Mouse (Mus musculus): ENCODE results near the gene Mpzl1. TPM values are rescaled to one million over a fixed set of nuclear protein-coding genes. Genes with fewer than 3 reads are reported as not detected.
A peak's percentile ranks its signal among the peaks of the same experiment; 100 is the strongest.

Gene Mpzl1
- polyA plus RNA-seq, 1 experiment from 2014 or later = 140 TPM

DNA sequence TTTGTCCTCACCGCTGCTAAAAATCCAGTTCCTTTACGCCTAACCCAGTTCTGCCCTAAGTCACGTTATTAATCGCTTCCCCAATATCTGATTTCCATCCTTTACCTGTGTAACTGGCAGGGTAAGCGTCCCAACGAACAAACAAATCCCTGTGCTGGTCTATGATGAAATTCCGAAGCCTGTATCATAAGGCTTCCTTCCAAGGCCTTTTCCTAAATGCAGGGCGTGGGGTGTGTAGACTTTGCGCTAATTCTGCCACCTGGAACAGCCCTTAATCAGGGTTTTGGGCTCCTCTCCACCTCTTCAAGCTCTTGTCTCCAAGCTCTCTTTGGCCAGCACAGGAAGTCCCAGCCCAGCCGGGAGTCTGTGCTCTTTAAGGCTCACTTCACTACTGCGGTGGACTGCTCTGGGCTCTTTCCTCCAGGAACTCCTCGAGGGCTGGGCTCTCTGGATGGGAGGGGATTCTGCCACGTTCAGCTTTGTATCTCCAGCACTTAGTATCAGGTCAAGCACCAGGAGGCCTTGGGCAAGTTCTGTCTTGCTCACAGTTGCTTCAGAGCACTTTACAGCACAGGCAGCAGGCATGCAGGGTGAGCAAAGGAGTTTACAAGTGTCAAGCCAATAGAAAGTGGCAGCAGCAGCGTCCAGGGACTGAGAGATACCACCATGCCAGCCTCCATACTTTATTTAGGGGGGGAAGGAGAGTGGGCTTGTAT is 48.8 kb downstream of the Mpzl1 start:
- no peak overlapping the region for H3K9ac ChIP-seq
- whole genome bisulfite sequencing = 70% methylated on average over 14 of the region's 14 CpGs
- H3K9me3 ChIP-seq (replicated peaks) = no peaks in the 10 kb centered on the region
- no peak overlapping the region for H3K27ac ChIP-seq
- no peak overlapping the region for H3K4me2 ChIP-seq (replicated peaks)
- H3K27me3 ChIP-seq = no peaks in the 10 kb centered on the region
- peaks cover 4% of the 10 kb centered on the region for H3K4me1 ChIP-seq
- peaks cover 2% of the 10 kb centered on the region for H3K36me3 ChIP-seq
- no peak overlapping the region for H3K4me3 ChIP-seq
- no peak for ATAC-seq (ENCODE audit: low FRiP score)

- Histone ChIP-seq H3K9me3 (replicated peaks) (no peaks in the 10 kb centered on the region), H3K4me2 (replicated peaks) (no peak overlapping the region), H3K27me3 (no peaks in the 10 kb centered on the region), H3K36me3 (no peaks in the 10 kb centered on the region), H3K9ac (no peak overlapping the region), H3K27ac (no peak overlapping the region), H3K4me3 (no peak overlapping the region), H3K4me1 (no peaks in the 10 kb centered on the region)
- 29% methylated on average over 12 of the region's 12 CpGs for WGBS
- peak; percentile 84 for ATAC-seq (ENCODE audit: low FRiP score)
These were observed 50.7 kb downstream of the Mpzl1 start for GRCm38 (mm10) chr1:165583529-165584184.

DNA sequence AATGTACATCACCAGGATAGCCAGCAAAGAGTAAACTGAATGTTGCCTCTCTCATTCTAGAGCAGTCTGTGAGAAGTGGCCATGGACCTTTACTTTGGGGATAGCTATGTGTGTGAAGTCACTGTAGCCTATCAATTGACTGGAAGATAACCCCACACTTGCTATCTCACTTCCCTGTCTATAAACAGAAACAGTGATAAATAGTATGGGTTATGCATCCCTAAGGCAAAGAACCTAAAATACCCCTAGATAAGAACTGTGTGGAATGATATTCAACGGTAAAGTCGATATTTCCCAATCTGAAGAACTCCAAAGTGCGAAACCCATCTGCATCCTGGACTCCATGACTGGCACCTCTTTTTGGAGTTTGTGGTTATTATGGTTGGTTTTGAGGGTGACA is 53.1 kb downstream of the Mpzl1 start:
- Histone ChIP-seq H3K9me3 (replicated peaks) (no peaks in the 10 kb centered on the region), H3K4me1 (no peaks in the 10 kb centered on the region)
- no peak for ATAC-seq (ENCODE audit: low FRiP score)

GRCm38 (mm10) chr1:165579332-165579731 is 55.0 kb downstream of the Mpzl1 start:
- Histone ChIP-seq H3K4me1 (no peaks in the 10 kb centered on the region), H3K4me3 (no peak overlapping the region), H3K27me3 (no peaks in the 10 kb centered on the region), H3K36me3 (no peaks in the 10 kb centered on the region), H3K4me2 (replicated peaks) (no peak overlapping the region), H3K9ac (no peak overlapping the region), H3K9me3 (replicated peaks) (no peaks in the 10 kb centered on the region), H3K27ac (no peak overlapping the region)
- 54% methylated on average over 5 of the region's 5 CpGs for WGBS
- ATAC-seq (ENCODE audit: low FRiP score) = no peak

More for the DNA sequence above, 53.1 kb downstream of the Mpzl1 start:
- Histone ChIP-seq H3K4me3 (no peak overlapping the region), H3K27me3 (no peaks in the 10 kb centered on the region), H3K4me2 (replicated peaks) (no peak overlapping the region), H3K36me3 (no peaks in the 10 kb centered on the region), H3K27ac (no peak overlapping the region), H3K9ac (no peak overlapping the region)
- WGBS = 92% methylated on average over 3 of the region's 3 CpGs

DNA sequence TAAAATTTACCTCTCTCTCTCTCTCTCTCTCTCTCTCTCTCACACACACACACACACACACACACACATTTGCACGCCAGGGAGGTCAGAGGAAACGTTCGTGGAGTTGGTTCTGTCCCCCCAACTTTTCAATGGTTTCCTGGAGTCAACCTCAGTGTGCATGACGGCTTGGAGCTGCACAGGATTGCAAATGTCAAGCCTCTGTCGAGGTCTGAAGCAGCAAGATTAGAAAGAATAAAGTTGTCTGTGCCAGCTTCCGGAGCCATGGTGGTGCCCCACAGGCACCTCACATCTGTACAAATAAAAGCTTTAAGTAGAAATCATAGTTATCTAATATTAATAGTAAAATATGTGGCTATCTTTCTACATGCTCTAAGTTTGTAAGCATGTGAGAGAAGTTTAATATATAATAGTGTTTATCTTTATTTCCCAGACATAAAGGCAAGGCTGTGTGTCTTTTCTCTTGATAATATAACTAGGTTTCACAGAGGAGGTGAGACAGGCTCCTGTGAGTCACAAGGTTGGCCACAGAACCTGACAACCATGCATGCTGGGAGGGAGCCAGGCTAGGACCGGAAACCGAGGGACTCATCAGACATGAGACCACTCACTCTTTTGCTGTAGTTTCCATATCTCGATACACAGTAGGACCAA is 57.8 kb downstream of the Mpzl1 start:
- no peak overlapping the region for H3K4me3 ChIP-seq
- H3K27ac ChIP-seq = no peak overlapping the region
- no peaks in the 10 kb centered on the region for H3K27me3 ChIP-seq
- no peak overlapping the region for H3K9ac ChIP-seq
- no peaks in the 10 kb centered on the region for H3K36me3 ChIP-seq
- H3K4me1 ChIP-seq = no peaks in the 10 kb centered on the region
- H3K4me2 ChIP-seq (replicated peaks) = no peak overlapping the region
- ATAC-seq (ENCODE audit: low FRiP score) = no peak
- no peaks in the 10 kb centered on the region for H3K9me3 ChIP-seq (replicated peaks)
- 83% methylated on average over 9 of the region's 9 CpGs for WGBS

- ATAC-seq (ENCODE audit: low FRiP score) = no peak
- no peaks in the 10 kb centered on the region for H3K36me3 ChIP-seq
- no peak overlapping the region for H3K4me2 ChIP-seq (replicated peaks)
- H3K4me3 ChIP-seq = no peak overlapping the region
- H3K4me1 ChIP-seq = no peaks in the 10 kb centered on the region
- no peak overlapping the region for H3K9ac ChIP-seq
- no peak overlapping the region for H3K27ac ChIP-seq
- H3K9me3 ChIP-seq (replicated peaks) = no peaks in the 10 kb centered on the region
- H3K27me3 ChIP-seq = no peaks in the 10 kb centered on the region
- 77% methylated on average over 4 of the region's 4 CpGs for WGBS
These were observed 58.3 kb downstream of the Mpzl1 start for GRCm38 (mm10) chr1:165576005-165576404.

- H3K4me3 ChIP-seq = no peak overlapping the region
- H3K9ac ChIP-seq = no peak overlapping the region
- no peak overlapping the region for H3K4me2 ChIP-seq (replicated peaks)
- no peaks in the 10 kb centered on the region for H3K4me1 ChIP-seq
- no peak for ATAC-seq (ENCODE audit: low FRiP score)
- no peaks in the 10 kb centered on the region for H3K27me3 ChIP-seq
- no peak overlapping the region for H3K27ac ChIP-seq
- WGBS = 72% methylated on average over 7 of the region's 7 CpGs
- no peaks in the 10 kb centered on the region for H3K36me3 ChIP-seq
- H3K9me3 ChIP-seq (replicated peaks) = no peaks in the 10 kb centered on the region
These were observed 66.9 kb downstream of the Mpzl1 start for GRCm38 (mm10) chr1:165567466-165567865.

DNA sequence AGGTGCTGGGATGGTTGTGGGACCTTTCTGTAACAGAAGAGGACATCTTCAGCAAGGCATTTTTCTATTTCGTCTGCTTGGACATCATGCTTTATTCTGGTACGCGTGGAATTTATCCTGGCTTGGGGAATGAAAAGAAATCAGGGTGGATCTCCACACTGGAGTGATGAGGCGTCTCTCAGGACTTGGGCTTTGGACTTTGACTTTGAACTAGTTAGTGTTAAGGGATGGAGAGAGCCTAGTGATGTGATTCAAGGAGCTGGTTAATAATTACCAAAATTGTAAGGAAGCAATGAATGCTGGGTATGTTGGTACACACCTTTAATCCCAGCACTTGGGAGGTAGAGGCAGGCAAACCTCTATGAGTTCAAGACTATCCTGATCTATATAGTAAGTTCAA is 69.1 kb downstream of the Mpzl1 start:
- Histone ChIP-seq H3K36me3 (no peaks in the 10 kb centered on the region), H3K4me3 (no peak overlapping the region), H3K4me2 (replicated peaks) (no peak overlapping the region), H3K4me1 (no peaks in the 10 kb centered on the region), H3K9ac (no peak overlapping the region), H3K27me3 (no peaks in the 10 kb centered on the region), H3K27ac (no peak overlapping the region), H3K9me3 (replicated peaks) (no peaks in the 10 kb centered on the region)
- whole genome bisulfite sequencing = 93% methylated on average over 4 of the region's 4 CpGs
- no peak for ATAC-seq (ENCODE audit: low FRiP score)

DNA sequence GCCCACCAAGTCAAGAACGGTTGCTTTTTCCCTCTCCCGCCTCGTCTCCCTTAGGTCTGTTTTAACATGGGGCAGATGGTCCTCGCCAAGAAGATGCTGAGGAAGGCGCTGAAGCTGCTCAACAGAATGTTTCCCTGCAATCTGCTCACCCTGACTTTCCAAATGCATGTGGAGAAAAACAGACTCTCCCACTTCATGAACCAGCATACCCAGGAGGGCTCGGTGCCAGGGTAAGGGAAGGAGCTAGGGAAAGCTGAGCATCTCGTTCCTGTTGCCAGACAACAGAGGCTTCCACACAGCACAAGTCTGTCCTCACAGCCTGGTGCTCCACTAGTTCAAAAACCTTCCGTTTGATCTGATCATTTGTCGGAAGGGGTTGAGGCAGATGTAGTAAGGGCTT is 75.3 kb downstream of the Mpzl1 start:
- Histone ChIP-seq H3K4me1 (no peaks in the 10 kb centered on the region), H3K4me2 (replicated peaks) (no peak overlapping the region), H3K4me3 (no peak overlapping the region), H3K36me3 (no peaks in the 10 kb centered on the region), H3K9me3 (replicated peaks) (no peaks in the 10 kb centered on the region), H3K27ac (no peak overlapping the region), H3K9ac (no peak overlapping the region), H3K27me3 (no peaks in the 10 kb centered on the region)
- ATAC-seq (ENCODE audit: low FRiP score) = no peak
- WGBS = 86% methylated on average over 9 of the region's 9 CpGs

GRCm38 (mm10) chr1:165556711-165557110 is 77.6 kb downstream of the Mpzl1 start:
- Histone ChIP-seq H3K4me2 (replicated peaks) (no peak overlapping the region), H3K4me3 (no peak overlapping the region), H3K27me3 (no peaks in the 10 kb centered on the region), H3K36me3 (no peaks in the 10 kb centered on the region), H3K9me3 (replicated peaks) (peaks cover 7% of the 10 kb centered on the region; the same call in 1 of the 2 replicates), H3K27ac (no peak overlapping the region), H3K9ac (no peak overlapping the region), H3K4me1 (no peaks in the 10 kb centered on the region)
- no peak for ATAC-seq (ENCODE audit: low FRiP score)
- WGBS = 79% methylated on average over 2 of the region's 2 CpGs

All from hindbrain, embryonic 12.5 days (tissue).